Mouse (Mus musculus): ENCODE measurements around the gene Smim24. TPM values are rescaled to one million over a fixed set of nuclear protein-coding genes. Genes with fewer than 3 reads are reported as not detected.
A peak's percentile ranks its signal among the peaks of the same experiment; 100 is the strongest.

Gene Smim24
- polyA plus RNA-seq, 2 experiments, result 4.3 to 7.8 TPM

DNA sequence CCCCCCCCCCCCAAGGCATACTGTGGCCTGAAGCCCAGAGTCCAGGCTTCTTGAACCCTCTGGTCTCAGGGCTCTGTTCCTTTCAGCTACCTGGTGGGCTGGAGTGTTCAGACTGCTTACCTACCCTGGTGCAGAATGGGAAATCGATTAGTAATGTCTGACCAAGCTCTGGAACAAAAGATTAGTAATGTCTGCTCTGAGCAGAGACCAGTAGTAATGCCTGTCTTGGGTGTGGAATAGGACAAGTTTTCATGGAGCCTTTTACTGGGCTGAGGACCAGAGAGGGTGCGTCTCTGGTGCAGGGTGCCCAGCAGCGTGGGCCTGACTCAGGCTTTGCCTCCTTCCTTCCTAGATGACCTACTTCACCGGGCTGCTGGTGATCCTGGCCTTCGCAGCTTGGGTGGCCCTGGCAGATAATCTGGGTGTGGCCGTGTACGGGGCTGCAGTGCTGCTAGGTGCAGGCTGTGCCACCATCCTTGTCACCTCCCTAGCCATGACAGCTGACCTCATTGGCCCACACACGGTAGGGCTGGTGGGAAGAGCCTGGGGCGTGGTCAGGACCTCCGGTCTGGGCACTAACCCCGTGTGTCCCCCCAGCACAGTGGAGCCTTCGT, 30.4 kb upstream of the Smim24 start:
- 74% methylated on average over 12 of the region's 12 CpGs for WGBS
- ATAC-seq (ENCODE audit: low FRiP score, low read depth) (no peak), DNase-seq (ENCODE audit: low spot score) (no peak)
- no peak overlapping the region for H3K9ac ChIP-seq (ENCODE audit: low read depth, low read length, severe bottlenecking)
- H3K4me3 ChIP-seq (replicated peaks; ENCODE audit: low read length), result no peak overlapping the region
- no peak overlapping the region for H3K27ac ChIP-seq (replicated peaks; ENCODE audit: low read depth, low read length)
- no peak for TF ChIP-seq POLR2A (IDR thresholded peaks at IDR 0.05; ENCODE audit: borderline replicate concordance, extremely low read depth, insufficient read depth, insufficient read length)
- H3K9me3 ChIP-seq (ENCODE audit: control insufficient read depth, low read length), result no peaks in the 10 kb centered on the region
- H3K4me2 ChIP-seq (replicated peaks; ENCODE audit: low read depth, low read length, severe bottlenecking), result no peak overlapping the region
- H3K4me1 ChIP-seq (ENCODE audit: control insufficient read depth, insufficient read depth, low read length), result peaks cover 28% of the 10 kb centered on the region
- peaks cover 26% of the 10 kb centered on the region for H3K27me3 ChIP-seq (ENCODE audit: control insufficient read depth, insufficient read depth, low read length)
- H3K36me3 ChIP-seq (ENCODE audit: control insufficient read depth, insufficient read depth, low read length), result peaks cover 27% of the 10 kb centered on the region

DNA sequence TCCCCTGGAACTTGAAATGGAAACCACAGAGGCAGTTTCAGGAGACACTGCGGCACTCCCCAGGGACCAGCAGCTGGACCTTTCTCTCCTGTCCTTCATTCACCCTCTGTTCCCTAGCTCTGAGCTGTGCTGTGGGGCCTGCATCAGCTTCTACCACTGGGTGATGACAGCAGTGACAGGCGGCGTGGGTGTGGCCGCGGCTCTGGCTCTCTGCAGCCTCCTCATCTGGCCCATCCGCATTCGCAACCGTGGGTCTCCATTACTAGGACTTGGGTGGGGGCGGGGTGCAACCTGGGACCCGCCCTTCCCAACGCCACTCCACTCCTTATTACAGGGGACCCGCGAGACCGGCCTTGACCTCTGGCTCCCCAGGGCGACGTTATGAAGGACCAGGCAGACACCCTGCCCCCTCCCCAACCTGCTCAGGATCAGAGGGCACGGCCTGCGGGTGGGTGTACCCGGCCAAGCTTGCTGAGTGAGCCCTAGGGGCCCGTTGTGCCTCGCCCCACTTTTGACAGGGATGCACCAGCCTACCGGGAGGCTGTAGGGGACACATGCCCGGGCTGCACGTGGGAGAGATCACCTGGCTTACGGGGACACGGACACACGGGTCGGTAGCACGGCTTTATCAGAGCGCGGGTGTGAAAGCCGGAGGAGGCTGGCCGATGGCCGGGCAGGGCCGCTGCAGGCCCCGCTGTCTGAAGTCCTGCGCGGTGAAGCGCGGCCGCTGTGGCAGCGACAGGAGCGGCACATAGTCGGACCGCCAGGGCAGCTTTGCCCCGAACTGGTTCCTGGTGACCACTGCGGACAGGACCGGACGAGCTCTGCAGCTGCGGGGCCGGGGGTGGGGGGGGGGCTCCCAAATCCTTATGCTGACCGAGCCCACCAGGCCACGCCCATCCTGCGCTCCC, 29.2 kb upstream of the Smim24 start:
- Histone ChIP-seq H3K36me3 (ENCODE audit: control insufficient read depth, insufficient read depth, low read length) (peaks cover 40% of the 10 kb centered on the region), H3K4me3 (replicated peaks; ENCODE audit: low read length) (peak overlapping the region; percentile 30), H3K4me1 (ENCODE audit: control insufficient read depth, insufficient read depth, low read length) (peaks cover 18% of the 10 kb centered on the region), H3K4me2 (replicated peaks; ENCODE audit: low read depth, low read length, severe bottlenecking) (peak overlapping the region; percentile 56), H3K9me3 (ENCODE audit: control insufficient read depth, low read length) (no peaks in the 10 kb centered on the region), H3K27me3 (ENCODE audit: control insufficient read depth, insufficient read depth, low read length) (peaks cover 26% of the 10 kb centered on the region), H3K9ac (ENCODE audit: low read depth, low read length, severe bottlenecking) (peak overlapping the region; percentile 43), H3K27ac (replicated peaks; ENCODE audit: low read depth, low read length) (no peak overlapping the region)
- TF ChIP-seq POLR2A (IDR thresholded peaks at IDR 0.05; ENCODE audit: borderline replicate concordance, extremely low read depth, insufficient read depth, insufficient read length), result no peak
- 13% methylated on average over 48 of the region's 54 CpGs for whole genome bisulfite sequencing
- no peak for DNase-seq (ENCODE audit: low spot score)
- ATAC-seq (ENCODE audit: low FRiP score, low read depth), result no peak

DNA sequence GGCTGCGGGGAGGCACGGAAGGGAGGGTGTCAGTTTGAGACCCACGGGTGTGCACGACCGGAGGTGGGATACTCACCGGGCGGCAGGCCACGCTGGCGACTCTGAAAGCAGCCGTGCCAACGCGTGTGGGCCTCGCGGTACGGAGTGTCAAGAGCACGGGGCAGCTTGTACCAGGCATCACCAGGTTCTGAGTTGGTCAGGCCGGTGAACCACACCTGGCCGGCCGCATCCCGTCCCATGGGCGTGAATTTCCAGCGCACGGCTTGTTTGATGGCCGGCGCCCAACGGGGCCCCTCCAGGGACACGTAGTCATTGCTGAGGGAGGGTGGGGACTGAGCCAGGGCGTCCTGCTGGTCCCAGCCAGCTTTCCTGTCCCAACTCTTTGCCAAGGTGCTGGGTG, 28.2 kb upstream of the Smim24 start:
- 13% methylated on average over 28 of the region's 28 CpGs for WGBS
- DNase-seq (ENCODE audit: low spot score), result no peak

DNA sequence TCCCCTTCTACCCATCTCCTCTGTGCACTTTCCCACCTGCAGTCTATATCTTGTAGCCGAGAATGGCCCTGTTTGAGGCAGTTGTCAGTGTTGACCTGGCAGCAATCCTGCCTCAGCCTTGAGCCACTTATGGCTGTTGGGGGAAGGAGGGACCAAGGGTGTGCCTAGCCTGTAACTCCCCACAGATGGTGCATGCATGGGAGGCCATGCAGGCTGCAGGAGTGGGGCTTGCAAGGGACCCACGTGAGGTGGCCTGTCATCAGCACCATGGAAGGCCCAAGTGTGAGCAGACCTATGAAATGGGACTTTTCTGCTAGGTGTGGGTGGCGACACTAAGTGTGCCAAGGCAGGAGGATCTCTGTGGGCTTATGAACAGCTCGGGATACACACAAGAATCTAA, 27.8 kb upstream of the Smim24 start:
- Histone ChIP-seq H3K9ac (ENCODE audit: low read depth, low read length, severe bottlenecking) (no peak overlapping the region), H3K36me3 (ENCODE audit: control insufficient read depth, insufficient read depth, low read length) (peaks cover 51% of the 10 kb centered on the region), H3K4me2 (replicated peaks; ENCODE audit: low read depth, low read length, severe bottlenecking) (0 out of 2 replicates have a peak overlapping the region, but pooled peaks have one; percentile 56), H3K27ac (replicated peaks; ENCODE audit: low read depth, low read length) (no peak overlapping the region), H3K9me3 (ENCODE audit: control insufficient read depth, low read length) (no peaks in the 10 kb centered on the region), H3K4me3 (replicated peaks; ENCODE audit: low read length) (peak overlapping the region; percentile 30), H3K4me1 (ENCODE audit: control insufficient read depth, insufficient read depth, low read length) (peaks cover 14% of the 10 kb centered on the region), H3K27me3 (ENCODE audit: control insufficient read depth, insufficient read depth, low read length) (peaks cover 26% of the 10 kb centered on the region)
- no peak for DNase-seq (ENCODE audit: low spot score)
- no peak for ATAC-seq (ENCODE audit: low FRiP score, low read depth)
- no peak for TF ChIP-seq POLR2A (IDR thresholded peaks at IDR 0.05; ENCODE audit: borderline replicate concordance, extremely low read depth, insufficient read depth, insufficient read length)
- 36% methylated on average over 4 of the region's 4 CpGs for WGBS

More for the DNA sequence above, 28.2 kb upstream of the Smim24 start:
- peak overlapping the region; percentile 56 for H3K4me2 ChIP-seq (replicated peaks; ENCODE audit: low read depth, low read length, severe bottlenecking)
- ATAC-seq (ENCODE audit: low FRiP score, low read depth), result no peak
- peaks cover 50% of the 10 kb centered on the region for H3K36me3 ChIP-seq (ENCODE audit: control insufficient read depth, insufficient read depth, low read length)
- H3K4me3 ChIP-seq (replicated peaks; ENCODE audit: low read length), result peak overlapping the region; percentile 30
- peaks cover 14% of the 10 kb centered on the region for H3K4me1 ChIP-seq (ENCODE audit: control insufficient read depth, insufficient read depth, low read length)
- H3K9ac ChIP-seq (ENCODE audit: low read depth, low read length, severe bottlenecking), result peak overlapping the region; percentile 43; the same call in 1 of the 2 replicates
- no peak for TF ChIP-seq POLR2A (IDR thresholded peaks at IDR 0.05; ENCODE audit: borderline replicate concordance, extremely low read depth, insufficient read depth, insufficient read length)
- H3K27ac ChIP-seq (replicated peaks; ENCODE audit: low read depth, low read length), result no peak overlapping the region
- H3K9me3 ChIP-seq (ENCODE audit: control insufficient read depth, low read length), result no peaks in the 10 kb centered on the region
- peaks cover 26% of the 10 kb centered on the region for H3K27me3 ChIP-seq (ENCODE audit: control insufficient read depth, insufficient read depth, low read length)

DNA sequence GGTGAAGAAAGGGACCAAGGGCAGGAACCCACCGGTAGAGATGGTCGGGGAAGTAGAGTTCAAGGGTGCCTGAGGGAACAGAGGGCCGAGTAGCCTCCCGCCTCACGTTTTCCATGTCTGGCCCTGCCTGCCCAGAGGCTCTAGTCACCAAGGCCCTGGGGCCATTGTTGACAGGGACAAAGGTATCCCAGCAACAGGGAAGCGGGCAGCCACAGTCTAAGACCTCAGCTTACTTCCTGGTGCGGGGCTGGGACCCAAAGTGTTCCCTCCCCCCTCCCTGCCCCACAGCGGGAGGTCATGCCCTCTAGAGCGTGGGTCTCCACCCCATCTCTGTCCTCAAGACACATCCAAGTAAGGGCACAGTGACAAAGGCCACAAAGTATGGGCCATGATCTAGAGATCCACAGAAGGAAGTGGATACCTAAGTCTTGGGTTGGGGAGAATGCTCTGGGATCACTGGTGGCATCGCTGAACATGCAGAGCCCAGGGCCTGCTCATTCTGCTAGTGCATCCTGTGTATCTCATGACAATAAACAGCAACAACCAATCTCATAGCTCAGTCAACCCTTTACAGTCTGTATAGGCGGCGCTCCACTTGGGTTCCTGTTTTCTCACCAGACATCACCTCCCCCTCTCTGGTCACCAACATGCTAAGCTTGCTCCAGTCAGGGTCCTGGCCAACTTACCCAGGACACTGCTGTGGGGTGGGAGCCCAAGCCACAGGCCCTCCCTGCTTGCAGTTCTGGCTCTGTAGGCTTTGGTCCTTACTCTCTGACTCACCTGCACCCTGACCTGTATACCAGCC, 27.0 kb upstream of the Smim24 start, which contains the start of gene 4930404N11Rik:
Gene 4930404N11Rik, minus strand, starts transcription at position 145 of the 805 bp plus-strand sequence.
- peaks cover 55% of the 10 kb centered on the region for H3K36me3 ChIP-seq (ENCODE audit: control insufficient read depth, insufficient read depth, low read length)
- H3K27me3 ChIP-seq (ENCODE audit: control insufficient read depth, insufficient read depth, low read length), result peaks cover 26% of the 10 kb centered on the region
- ATAC-seq (ENCODE audit: low FRiP score, low read depth) (no peak), DNase-seq (ENCODE audit: low spot score) (no peak)
- 0 out of 2 replicates have a peak within 1 kb of the TSS, but pooled peaks have one; percentile 43 for H3K9ac ChIP-seq (ENCODE audit: low read depth, low read length, severe bottlenecking)
- H3K9me3 ChIP-seq (ENCODE audit: control insufficient read depth, low read length), result no peaks in the 10 kb centered on the region
- H3K4me2 ChIP-seq (replicated peaks; ENCODE audit: low read depth, low read length, severe bottlenecking), result peak within 1 kb of the TSS; percentile 56
- peaks cover 14% of the 10 kb centered on the region for H3K4me1 ChIP-seq (ENCODE audit: control insufficient read depth, insufficient read depth, low read length)
- H3K4me3 ChIP-seq (replicated peaks; ENCODE audit: low read length), result peak within 1 kb of the TSS; percentile 30
- TF ChIP-seq POLR2A (IDR thresholded peaks at IDR 0.05; ENCODE audit: borderline replicate concordance, extremely low read depth, insufficient read depth, insufficient read length), result no peak
- WGBS, result 32% methylated on average over 12 of the region's 12 CpGs
- no peak within 1 kb of the TSS for H3K27ac ChIP-seq (replicated peaks; ENCODE audit: low read depth, low read length)
